ENCODE assay signal across 10 mouse cellular contexts in genomic region chr8:94066121-94066863, GRCm38 (mm10). TPM values are rescaled to one million over a fixed set of nuclear protein-coding genes. Genes with fewer than 3 reads are reported as not detected.
DNase-seq lines count a peak whose midpoint lies in the region; ATAC-seq and TF ChIP-seq lines count a peak whose summit lies in the region.
"Had no signal": no experiment of that assay in that cellular context is flagged by ENCODE, and none has a peak within 500 bp of the region (broad histone marks: within the 10 kb centered on the region; RNA-seq: fewer than 3 reads in every experiment).

No protein-coding gene starts in this region.

- H3K36me3 ChIP-seq in forebrain, embryonic 13.5 days (ENCODE audit: poor library complexity, severe bottlenecking): peaks cover 50% of the 10 kb centered on the region
- H3K36me3 ChIP-seq in neural tube, embryonic 15.5 days: peaks cover 55% of the 10 kb centered on the region

- TF ChIP-seq POLR2A in lung, adult 2 months (IDR thresholded peaks at IDR 0.05; ENCODE audit: borderline replicate concordance, extremely low read depth, low read depth, low read length): no peak

- H3K27me3 ChIP-seq in forebrain, embryonic 13.5 days: no peaks in the 10 kb centered on the region
- H3K27me3 ChIP-seq in neural tube, embryonic 15.5 days (replicated peaks): no peaks in the 10 kb centered on the region
- H3K27me3 ChIP-seq: liver, embryonic 13.5 days had no signal

- peak overlapping the region; percentile 57 for H3K27ac ChIP-seq in forebrain, embryonic 13.5 days
- no peak overlapping the region for H3K27ac ChIP-seq in neural tube, embryonic 15.5 days (replicated peaks)
- H3K27ac ChIP-seq: liver, embryonic 13.5 days had no signal

- H3K4me1 ChIP-seq in forebrain, embryonic 13.5 days: peaks cover 10% of the 10 kb centered on the region
- no peaks in the 10 kb centered on the region for H3K4me1 ChIP-seq in neural tube, embryonic 15.5 days
- no peaks in the 10 kb centered on the region for H3K4me1 ChIP-seq in lung, adult 2 months (ENCODE audit: control insufficient read depth, insufficient read depth, low read length)

- H3K4me2 ChIP-seq in forebrain, embryonic 13.5 days: no peak overlapping the region
- H3K4me2 ChIP-seq in neural tube, embryonic 15.5 days: no peak overlapping the region
- H3K4me2 ChIP-seq: liver, embryonic 13.5 days had no signal

- no peaks in the 10 kb centered on the region for H3K9me3 ChIP-seq in forebrain, embryonic 13.5 days (replicated peaks)
- no peaks in the 10 kb centered on the region for H3K9me3 ChIP-seq in neural tube, embryonic 15.5 days (replicated peaks)
- H3K9me3 ChIP-seq: liver, embryonic 13.5 days had no signal

- intact Hi-C loops in heart, postnatal 25 days (cut with DNase I): no loop called here

- ATAC-seq in forebrain, embryonic 13.5 days: peak; percentile 83
- ATAC-seq in neural tube, embryonic 15.5 days (ENCODE audit: low FRiP score): 0 out of 2 replicates have a peak, but pooled peaks have one; percentile 28

- no peak overlapping the region for H3K4me3 ChIP-seq in forebrain, embryonic 13.5 days
- H3K4me3 ChIP-seq in neural tube, embryonic 15.5 days (replicated peaks): no peak overlapping the region
- H3K4me3 ChIP-seq in lung, adult 2 months (replicated peaks; ENCODE audit: extremely low read depth, low read depth, low read length): no peak overlapping the region
- H3K4me3 ChIP-seq: liver, embryonic 13.5 days had no signal

- H3K9ac ChIP-seq in forebrain, embryonic 13.5 days: no peak overlapping the region
- H3K9ac ChIP-seq in neural tube, embryonic 15.5 days (replicated peaks): no peak overlapping the region
- H3K9ac ChIP-seq: liver, embryonic 13.5 days had no signal

- DNase-seq in layer of hippocampus, adult 18-20 months (ENCODE audit: low spot score in 2 of 2): peak; percentile 53 to 78
- no peak for DNase-seq in layer of hippocampus, adult 9-10 months (ENCODE audit: low spot score)
- DNase-seq in layer of hippocampus, postnatal 36 days: peak; percentile 44 to 55
- DNase-seq in lung, adult 2 months: no peak
- no peak for DNase-seq in heart, postnatal 25 days (ENCODE audit: low spot score)
- no peak for DNase-seq in adipocyte (ENCODE audit: low spot score)
- DNase-seq: kidney, adult 9 months; liver, embryonic 13.5 days had no signal

- no peak for TF ChIP-seq CTCF in lung, adult 2 months (IDR thresholded peaks at IDR 0.05; ENCODE audit: insufficient read depth, low read length)

- 21% methylated on average over 11 of the region's 11 CpGs for WGBS in forebrain, embryonic 13.5 days
- WGBS in neural tube, embryonic 15.5 days: 21% methylated on average over 11 of the region's 11 CpGs
- WGBS in lung, adult 2 months: 75% methylated on average over 11 of the region's 11 CpGs

RNA-seq across cellular contexts. Expression of gene Ogfod1, which starts 29.3 kb away (rescaled TPM):
- 100 to 1,000 TPM; 112 to 114 TPM for total RNA-seq in layer of hippocampus, adult 18-20 months (2021)
- polyA plus RNA-seq in forebrain, embryonic 13.5 days (2015; fragmentation: Nextera tagmentation; extraction: Ambion mirVana): 13.3 and 14.3 TPM in 2 replicates
- total RNA-seq in layer of hippocampus, postnatal 36 days (2021): 100 to 1,000 TPM; 108 to 119 TPM
- polyA plus RNA-seq in neural tube, embryonic 15.5 days (2015; fragmentation: Nextera tagmentation; extraction: Ambion mirVana): 16.2 TPM in 2 replicates
- 5.8 and 7.5 TPM in 2 replicates for polyA plus RNA-seq in lung, adult 2 months (2012; rRNA removed)
- total RNA-seq in heart, postnatal 25 days (2021): 10 to 100 TPM; 29.5 to 30.1 TPM

RNA-seq across cellular contexts. Expression of gene Nudt21, which starts 29.5 kb away (rescaled TPM):
- total RNA-seq in layer of hippocampus, adult 18-20 months (2021): 10 to 100 TPM; 50.7 to 52.7 TPM
- 175 and 190 TPM in 2 replicates for polyA plus RNA-seq in forebrain, embryonic 13.5 days (2015; fragmentation: Nextera tagmentation; extraction: Ambion mirVana)
- total RNA-seq in layer of hippocampus, postnatal 36 days (2021): 10 to 100 TPM; 52.7 to 60.7 TPM
- 80.8 and 82.5 TPM in 2 replicates for polyA plus RNA-seq in neural tube, embryonic 15.5 days (2015; fragmentation: Nextera tagmentation; extraction: Ambion mirVana)
- polyA plus RNA-seq in lung, adult 2 months (2012; rRNA removed): 25.0 and 34.4 TPM in 2 replicates
- 10 to 100 TPM; 24.8 to 27.1 TPM for total RNA-seq in heart, postnatal 25 days (2021)

RNA-seq across cellular contexts. Expression of gene Bbs2, which starts 32.4 kb away (rescaled TPM):
- 10 to 100 TPM; 26.1 to 28.5 TPM for total RNA-seq in layer of hippocampus, adult 18-20 months (2021)
- polyA plus RNA-seq in forebrain, embryonic 13.5 days (2015; fragmentation: Nextera tagmentation; extraction: Ambion mirVana): 16.9 and 23.7 TPM in 2 replicates
- total RNA-seq in layer of hippocampus, postnatal 36 days (2021): 10 to 100 TPM; 21.7 to 27.3 TPM
- polyA plus RNA-seq in neural tube, embryonic 15.5 days (2015; fragmentation: Nextera tagmentation; extraction: Ambion mirVana): 19.6 and 19.9 TPM in 2 replicates
- 16.0 and 21.5 TPM in 2 replicates for polyA plus RNA-seq in lung, adult 2 months (2012; rRNA removed)
- total RNA-seq in heart, postnatal 25 days (2021): 1 to 10 TPM; 4.2 to 7.4 TPM

RNA-seq across cellular contexts. Expression of gene Amfr, which starts 53.6 kb away (rescaled TPM):
- 100 to 1,000 TPM; 129 to 135 TPM for total RNA-seq in layer of hippocampus, adult 18-20 months (2021)
- 50.8 TPM in 2 replicates for polyA plus RNA-seq in forebrain, embryonic 13.5 days (2015; fragmentation: Nextera tagmentation; extraction: Ambion mirVana)
- total RNA-seq in layer of hippocampus, postnatal 36 days (2021): 100 to 1,000 TPM; 121 to 128 TPM
- 70.4 and 80.1 TPM in 2 replicates for polyA plus RNA-seq in neural tube, embryonic 15.5 days (2015; fragmentation: Nextera tagmentation; extraction: Ambion mirVana)
- 120 and 134 TPM in 2 replicates for polyA plus RNA-seq in lung, adult 2 months (2012; rRNA removed)
- total RNA-seq in heart, postnatal 25 days (2021): 100 to 1,000 TPM; 112 to 121 TPM

Comparison
In these comparisons a context has a peak if more than half of its experiments do, and no peak if none do; other contexts are left out.
1. DNase-seq: peak in layer of hippocampus, adult 18-20 months (2 of 2) and layer of hippocampus, postnatal 36 days (2 of 2); none in layer of hippocampus, adult 9-10 months (single experiment), lung, adult 2 months (single experiment), heart, postnatal 25 days (single experiment) and adipocyte (single experiment).